Mouse (Mus musculus): ENCODE measurements at regions not wholly inside any gene's neighbourhood (a gene's known extent, or its start where the extent isn't known, plus 50 kb on each side); places are given as distances from the start of the nearest gene placed in this dataset.
"Not testable (repeated sequence)": the region's sequence is repeated elsewhere in the genome, so short reads cannot be mapped to it uniquely, and the experiment has no call there.

DNA sequence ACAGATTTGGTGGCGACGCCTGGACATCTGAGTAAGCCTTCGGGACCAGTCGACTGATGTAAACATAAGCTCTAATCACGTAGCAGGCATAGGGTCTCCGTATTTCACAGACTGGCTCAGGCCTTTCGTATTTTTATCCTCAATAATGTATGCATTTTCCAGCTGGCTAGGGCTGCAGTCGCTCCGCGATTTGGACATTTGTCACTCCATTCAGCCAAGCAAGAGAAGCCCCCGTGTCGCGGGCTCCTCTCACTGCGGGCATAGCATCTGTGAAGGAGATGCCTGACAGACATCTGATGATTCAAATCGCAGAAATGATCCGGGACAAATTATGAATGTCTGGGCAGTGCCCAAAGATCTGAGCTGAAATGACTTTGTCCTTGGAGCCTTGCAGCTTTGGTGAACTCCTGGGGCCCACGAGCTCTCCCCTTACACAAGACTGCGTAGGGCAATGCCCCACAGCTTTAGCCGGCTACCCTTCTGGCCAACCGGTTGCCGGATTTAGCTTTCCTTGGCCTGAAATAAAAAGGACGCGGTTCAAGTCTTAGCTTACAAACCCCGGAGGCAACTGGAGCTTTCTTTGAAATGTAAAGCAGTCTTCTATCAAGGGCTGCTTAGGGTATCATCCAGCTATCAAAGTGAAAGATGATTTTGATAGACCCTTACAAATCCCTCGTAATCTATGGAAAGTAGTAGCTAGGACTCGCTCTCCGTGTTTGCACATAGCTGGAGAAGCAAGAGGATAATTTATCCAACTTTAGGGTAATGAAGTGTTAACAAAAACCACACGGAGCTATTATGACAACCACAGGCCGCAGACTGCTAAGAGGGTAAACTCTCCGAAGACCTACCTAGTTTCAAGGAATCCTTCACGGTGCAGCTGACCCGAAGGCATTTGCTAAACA, 270.6 kb downstream of the Etnk1 start:
- no peak for DNase-seq (ENCODE audit: low spot score in 2 of 2)

DNA sequence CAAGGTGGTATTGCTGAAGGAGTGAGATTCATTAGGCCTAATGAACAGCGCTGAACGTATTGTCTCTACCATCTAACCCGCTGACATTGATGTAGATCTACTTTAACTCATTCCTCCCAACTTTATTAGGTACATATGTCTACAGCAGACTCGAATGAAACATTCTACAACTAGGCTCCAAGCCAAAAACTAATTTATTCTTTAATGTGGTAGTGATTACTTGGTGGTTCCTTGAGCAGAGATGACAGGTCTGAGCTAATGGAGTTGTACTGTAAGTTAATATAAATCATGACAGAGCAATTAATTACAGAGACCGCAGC, 271.2 kb downstream of the Etnk1 start:
- DNase-seq (ENCODE audit: low spot score in 2 of 2) = no peak

- DNase-seq (ENCODE audit: low spot score in 2 of 2) = no peak
Observed at GRCm38 (mm10) chr6:143439484-143439883, 272.5 kb downstream of the Etnk1 start.

- no peak for DNase-seq (ENCODE audit: low spot score in 2 of 2)
Observed at GRCm38 (mm10) chr6:143440237-143440950, 273.4 kb downstream of the Etnk1 start.

GRCm38 (mm10) chr6:143442361-143442760, 275.3 kb downstream of the Etnk1 start:
- no peak for DNase-seq (ENCODE audit: low spot score in 2 of 2)

GRCm38 (mm10) chr6:143443446-143443845, 276.4 kb downstream of the Etnk1 start:
- DNase-seq (ENCODE audit: low spot score in 2 of 2) = no peak

DNA sequence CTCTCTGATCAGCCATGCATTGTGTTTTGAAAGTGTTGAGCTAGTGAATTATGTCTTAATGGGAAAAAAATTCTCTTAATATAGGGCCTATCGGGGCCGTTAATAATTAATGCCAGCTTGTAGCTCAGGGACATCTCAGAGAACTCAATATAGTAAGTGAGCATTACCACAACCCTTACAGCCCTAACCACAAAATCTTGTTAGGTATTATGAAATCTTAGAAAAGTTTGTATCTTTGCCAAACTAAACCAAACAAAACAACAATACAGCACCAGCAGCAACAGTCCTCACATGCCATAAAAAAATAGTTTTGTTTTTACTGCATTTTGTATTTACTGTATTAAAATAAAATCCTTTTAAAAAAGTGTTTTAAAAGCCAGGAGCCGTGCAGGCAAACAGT, 277.8 kb downstream of the Etnk1 start:
- no peak for DNase-seq (ENCODE audit: low spot score in 2 of 2)

GRCm38 (mm10) chr6:143445834-143446552, 279.0 kb downstream of the Etnk1 start:
- DNase-seq (ENCODE audit: low spot score in 2 of 2) = no peak

GRCm38 (mm10) chr6:143447060-143447459, 280.0 kb downstream of the Etnk1 start:
- no peak for DNase-seq (ENCODE audit: low spot score in 2 of 2)

DNA sequence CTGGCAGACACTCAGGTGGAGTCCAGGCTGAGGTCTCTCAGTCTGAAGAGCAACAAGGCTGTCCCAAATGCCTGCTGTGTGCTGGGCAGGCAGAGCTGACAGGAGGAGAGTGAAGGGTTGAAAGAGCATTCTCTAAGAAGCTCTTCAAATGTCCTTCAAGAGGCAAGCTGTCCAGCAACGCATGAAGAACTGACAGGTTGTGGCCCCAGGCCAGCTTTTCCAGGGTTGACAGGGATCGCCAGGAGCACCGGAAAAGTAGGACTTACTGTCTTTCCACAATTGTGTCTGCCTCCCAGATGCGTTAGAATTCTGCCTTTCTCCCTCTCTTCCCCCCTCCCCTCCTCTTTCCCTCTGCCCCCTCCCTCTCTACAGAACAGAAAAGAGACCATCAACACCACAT, 282.1 kb downstream of the Etnk1 start:
- no peak for DNase-seq (ENCODE audit: low spot score in 2 of 2)

DNA sequence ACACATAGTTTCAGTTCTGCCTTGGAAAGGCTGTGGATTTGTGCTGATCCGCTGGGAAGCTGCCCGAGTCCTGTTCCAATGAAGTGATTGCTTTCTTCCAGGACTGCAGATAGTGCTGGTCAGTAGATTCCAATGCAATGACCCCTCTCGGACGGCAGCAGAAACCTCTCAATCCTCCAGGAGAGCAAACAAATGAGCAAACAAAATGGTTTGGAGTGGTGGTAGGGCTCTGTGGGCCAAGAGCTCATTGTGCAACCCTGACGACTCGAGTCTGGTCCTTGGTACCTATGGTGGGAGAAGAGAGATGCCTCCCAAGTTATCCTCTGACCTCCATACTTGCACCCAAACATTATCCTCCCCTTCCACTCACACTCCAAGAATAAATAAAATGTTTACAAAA, 284.8 kb downstream of the Etnk1 start:
- no peak for DNase-seq (ENCODE audit: low spot score in 2 of 2)

DNA sequence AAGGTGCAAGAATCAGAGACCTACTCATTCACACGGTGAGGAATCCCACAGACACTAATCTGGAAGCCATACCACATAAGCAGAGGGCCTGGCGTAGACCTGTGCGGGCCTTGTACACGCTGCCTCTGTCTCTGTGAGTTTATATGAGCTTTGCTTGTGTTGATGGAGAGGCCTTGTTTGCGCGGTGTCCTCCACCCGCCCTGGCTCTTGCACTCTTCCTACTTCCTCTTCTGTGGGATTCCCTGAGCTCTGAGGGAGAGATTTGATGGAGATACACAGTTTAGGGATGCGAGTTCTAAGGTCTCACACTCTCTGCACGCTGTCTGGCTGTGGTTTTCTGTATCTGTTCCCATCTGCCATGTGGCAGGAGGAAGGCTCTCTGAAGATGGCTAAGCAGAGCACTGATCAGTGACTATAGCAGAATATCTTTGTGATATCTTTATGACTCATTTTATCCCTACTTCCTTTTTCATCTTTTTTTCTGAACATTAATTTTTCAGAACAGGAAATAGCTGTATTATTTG, 287.7 kb downstream of the Etnk1 start:
- DNase-seq (ENCODE audit: low spot score in 2 of 2) = no peak

DNA sequence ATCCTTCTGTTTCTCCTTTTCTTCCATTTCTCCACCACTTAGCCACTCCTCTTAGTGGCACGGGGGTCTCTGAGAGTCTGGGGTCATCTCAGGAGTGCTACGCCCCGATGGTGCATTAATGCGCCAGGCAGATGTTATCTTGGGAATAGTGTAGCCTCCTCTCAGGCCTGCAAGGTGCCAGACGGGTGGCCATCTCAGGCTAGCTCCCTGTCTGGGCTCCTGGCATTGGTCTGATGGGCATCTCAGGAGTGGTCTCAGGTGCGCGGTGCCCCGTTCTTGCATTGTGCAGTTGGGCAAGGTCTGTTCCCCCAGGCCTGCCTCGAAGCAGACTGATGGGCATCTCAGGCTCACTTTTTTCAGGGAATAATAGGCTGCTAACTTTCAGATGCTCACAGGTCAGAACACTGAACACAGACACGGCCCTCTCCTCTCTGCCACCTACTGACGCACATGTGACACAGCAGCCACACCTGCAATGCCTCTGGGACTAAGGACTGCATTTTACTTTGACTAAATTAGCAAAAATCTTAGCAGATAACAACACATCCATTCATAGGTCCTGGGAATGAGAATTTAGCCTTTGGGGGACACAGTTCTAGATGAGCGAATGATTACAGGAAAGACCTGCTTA, 298.0 kb downstream of the Etnk1 start:
- no peak for DNase-seq (ENCODE audit: low spot score in 2 of 2)

- DNase-seq (ENCODE audit: low spot score in 2 of 2) = not testable (repeated sequence)
Observed at GRCm38 (mm10) chr6:143472676-143473075, 305.7 kb downstream of the Etnk1 start.

DNA sequence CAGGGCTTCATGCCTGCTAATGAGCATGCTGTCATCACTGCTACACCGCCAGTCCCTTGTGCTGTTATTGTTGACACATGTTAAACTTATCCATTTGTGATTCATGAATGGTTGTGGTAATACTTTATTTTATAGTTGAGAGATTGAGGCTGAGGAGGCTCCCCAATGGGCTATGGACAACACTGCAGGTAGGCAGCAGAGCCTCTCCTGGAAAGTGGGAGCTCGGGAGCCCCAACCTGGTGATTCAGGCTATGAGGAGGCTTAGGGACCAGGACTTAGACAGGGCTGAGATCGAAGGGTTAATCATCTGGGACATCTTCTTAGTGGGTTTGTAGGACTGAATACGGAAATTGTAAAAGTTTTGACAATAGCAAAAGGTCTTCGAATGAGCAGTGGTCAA, 307.4 kb downstream of the Etnk1 start:
- no peak for DNase-seq (ENCODE audit: low spot score in 2 of 2)

- DNase-seq (ENCODE audit: low spot score in 2 of 2) = no peak
Observed at GRCm38 (mm10) chr6:143475296-143475695, 308.3 kb downstream of the Etnk1 start.

- peak; percentile 30 to 49 for DNase-seq (ENCODE audit: low spot score in 2 of 2)
Observed at GRCm38 (mm10) chr6:143477396-143477795, 310.4 kb downstream of the Etnk1 start.

- DNase-seq (ENCODE audit: low spot score in 2 of 2) = no peak
Observed at GRCm38 (mm10) chr6:143479239-143479638, 312.2 kb downstream of the Etnk1 start.

- no peak for DNase-seq (ENCODE audit: low spot score in 2 of 2)
Observed at GRCm38 (mm10) chr6:143479701-143480388, 312.8 kb downstream of the Etnk1 start.

DNA sequence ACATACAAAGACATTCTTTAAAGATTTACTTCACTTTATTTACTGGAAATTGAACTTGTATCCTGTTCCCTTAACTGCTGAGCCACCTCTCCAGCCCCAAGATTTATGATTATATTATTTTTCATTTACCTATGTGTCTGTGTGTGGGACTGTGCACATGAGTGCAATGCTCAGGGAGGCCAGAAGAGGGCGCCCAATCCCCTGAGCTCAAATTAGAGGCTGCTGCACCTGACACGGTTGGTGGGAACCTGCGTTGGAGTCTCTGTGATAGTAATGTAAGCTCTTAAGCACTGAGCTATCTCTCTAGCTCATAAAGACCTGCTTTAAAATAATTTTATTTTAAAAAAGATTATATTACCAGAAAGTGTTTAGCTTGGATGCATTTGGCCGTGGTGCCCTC, 315.3 kb downstream of the Etnk1 start:
- DNase-seq (ENCODE audit: low spot score in 2 of 2) = no peak

GRCm38 (mm10) chr6:143482868-143483267, 315.8 kb downstream of the Etnk1 start:
- DNase-seq (ENCODE audit: low spot score in 2 of 2) = no peak

Measured in right cerebral cortex, postnatal 10 days (tissue).